Mouse (Mus musculus) MEL (cell line): ENCODE results near the gene Cope. TPM values are rescaled to one million over a fixed set of nuclear protein-coding genes. Genes with fewer than 3 reads are reported as not detected.
A peak's percentile ranks its signal among the peaks of the same experiment; 100 is the strongest.

ENCODE experiments used
- DNase-seq: peaks from one replicate; pipeline ENCODE4 v3.0.0; 2011; ENCODE audit warnings: low read depth, low spot score
- H3K27ac ChIP-seq: 2 replicates; pipeline ENCODE4 v1.5.1; 2012; ENCODE audit warnings: low read depth, mild to moderate bottlenecking, control low read depth, low read length, moderate library complexity; ENCODE audit not compliant: control insufficient read depth
- H3K27me3 ChIP-seq, 2 experiments: fragments of 150-350 bp in 1 of 2; sonication (generic) in 1 of 2; 2 replicates each; pipeline ENCODE4 v1.6.1; 2012; ENCODE audit warnings: low read length in 2 of 2, mild to moderate bottlenecking in 2 of 2, improper control_type of control experiment in 1 of 2, moderate library complexity in 1 of 2; ENCODE audit not compliant: insufficient read depth in 2 of 2, control insufficient read depth in 1 of 2
- H3K36me3 ChIP-seq, 2 experiments: 2 replicates each; pipeline ENCODE4 v1.6.1; 2012 to 2014; ENCODE audit warnings: low read length in 2 of 2, improper control_type of control experiment in 1 of 2, inconsistent platforms in 1 of 2, mild to moderate bottlenecking in 1 of 2; ENCODE audit not compliant: insufficient read depth in 2 of 2, control insufficient read depth in 1 of 2
- H3K4me1 ChIP-seq, 2 experiments: fragments of 150-350 bp in 1 of 2; sonication (generic) in 1 of 2; 2 replicates each; pipeline ENCODE4 v1.6.1; 2012; ENCODE audit warnings: low read length in 2 of 2, improper control_type of control experiment in 1 of 2, mild to moderate bottlenecking in 1 of 2; ENCODE audit not compliant: insufficient read depth in 2 of 2, control insufficient read depth in 1 of 2
- H3K4me3 ChIP-seq, 2 experiments: fragments of 150-350 bp in 1 of 2; sonication (generic) in 1 of 2; 2 replicates each; pipeline ENCODE4 v1.5.1; 2012; ENCODE audit warnings: low read depth in 2 of 2, low read length in 2 of 2, mild to moderate bottlenecking in 2 of 2, moderate library complexity in 2 of 2, control low read depth in 1 of 2, improper control_type of control experiment in 1 of 2; ENCODE audit not compliant: control insufficient read depth in 1 of 2, insufficient read depth in 1 of 2
- H3K79me2 ChIP-seq: 2 replicates; pipeline ENCODE4 v1.6.1; 2012; ENCODE audit warnings: mild to moderate bottlenecking, low read length, moderate library complexity; ENCODE audit not compliant: control insufficient read depth, poor library complexity, insufficient read depth
- H3K9ac ChIP-seq: 2 replicates; pipeline ENCODE4 v1.6.1; 2012; ENCODE audit warnings: low read depth, mild to moderate bottlenecking, control low read depth, low read length, moderate library complexity; ENCODE audit not compliant: control insufficient read depth, poor library complexity, severe bottlenecking
- H3K9me3 ChIP-seq: fragments of 150-350 bp; sonication (generic); replicated peaks from 2 replicates; pipeline ENCODE4 v1.6.1; 2012; ENCODE audit warnings: mild to moderate bottlenecking, low read length, improper control_type of control experiment, moderate library complexity; ENCODE audit not compliant: insufficient read depth
- BHLHE40 ChIP-seq: IDR thresholded peaks from 2 replicates; pipeline ENCODE4 v1.6.1; 2012; ENCODE audit warnings: low read depth, mild to moderate bottlenecking, inconsistent platforms, low read length, improper control_type of control experiment, borderline replicate concordance
- CHD1 ChIP-seq: IDR thresholded peaks from 2 replicates; pipeline ENCODE4 v1.6.1; 2012; ENCODE audit warnings: low read depth, mild to moderate bottlenecking, inconsistent platforms, low read length, improper control_type of control experiment
- CTCF ChIP-seq, 3 experiments: IDR thresholded peaks in 2 of 3; conservative IDR thresholded peaks in 1 of 3; 2 replicates each; pipeline ENCODE4 v1.5.1; 2011 to 2012; ENCODE audit warnings: low read length in 3 of 3, low read depth in 2 of 3, mild to moderate bottlenecking in 2 of 3, improper control_type of control experiment in 1 of 3, inconsistent platforms in 1 of 3, mixed read lengths in 1 of 3, moderate library complexity in 1 of 3; ENCODE audit not compliant: control insufficient read depth in 1 of 3, insufficient read depth in 1 of 3, poor library complexity in 1 of 3, severe bottlenecking in 1 of 3
- E2F4 ChIP-seq: IDR thresholded peaks from 2 replicates; pipeline ENCODE4 v1.6.1; 2011; ENCODE audit warnings: low read depth, low read length, improper control_type of control experiment, borderline replicate concordance
- ELF1 ChIP-seq: IDR thresholded peaks from 2 replicates; pipeline ENCODE4 v1.6.1; 2014; ENCODE audit warnings: low read depth, mild to moderate bottlenecking, inconsistent platforms, low read length, improper control_type of control experiment, moderate library complexity
- EP300 ChIP-seq, 2 experiments: IDR thresholded peaks; 2 replicates each; pipeline ENCODE4 v1.6.1; 2011; ENCODE audit warnings: improper control_type of control experiment in 2 of 2, low read length in 2 of 2, low read depth in 1 of 2, mild to moderate bottlenecking in 1 of 2
- ETS1 ChIP-seq: IDR thresholded peaks from 2 replicates; pipeline ENCODE4 v1.6.1; 2012; ENCODE audit warnings: low read depth, mild to moderate bottlenecking, inconsistent platforms, low read length, improper control_type of control experiment, moderate library complexity
- GABPA ChIP-seq: IDR thresholded peaks from 2 replicates; pipeline ENCODE4 v1.6.1; 2012; ENCODE audit warnings: low read depth, mild to moderate bottlenecking, inconsistent platforms, low read length, improper control_type of control experiment, moderate library complexity
- HCFC1 ChIP-seq: IDR thresholded peaks from 2 replicates; pipeline ENCODE4 v1.6.1; 2012; ENCODE audit warnings: low read depth, mild to moderate bottlenecking, inconsistent platforms, low read length, improper control_type of control experiment, moderate library complexity
- KAT2A ChIP-seq: conservative IDR thresholded peaks from 2 replicates; pipeline ENCODE4 v1.6.1; 2012; ENCODE audit warnings: low read depth, low read length, improper control_type of control experiment, inconsistent platforms
- MAFK ChIP-seq: IDR thresholded peaks from 2 replicates; pipeline ENCODE4 v1.6.1; 2011; ENCODE audit warnings: low read depth, mild to moderate bottlenecking, low read length, improper control_type of control experiment, borderline replicate concordance
- MAZ ChIP-seq: IDR thresholded peaks from 2 replicates; pipeline ENCODE4 v1.6.1; 2012; ENCODE audit warnings: low read depth, mild to moderate bottlenecking, inconsistent platforms, low read length, improper control_type of control experiment
- MXI1 ChIP-seq: IDR thresholded peaks from 2 replicates; pipeline ENCODE4 v1.6.1; 2011; ENCODE audit warnings: mild to moderate bottlenecking, low read depth, low read length, improper control_type of control experiment
- MYB ChIP-seq: IDR thresholded peaks from 2 replicates; pipeline ENCODE4 v1.6.1; 2011; ENCODE audit warnings: mild to moderate bottlenecking, low read depth, low read length, improper control_type of control experiment
- MYC ChIP-seq: IDR thresholded peaks from 2 replicates; pipeline ENCODE4 v1.6.1; 2011; ENCODE audit warnings: low read depth, mild to moderate bottlenecking, low read length, improper control_type of control experiment, moderate library complexity
- NELFE ChIP-seq: IDR thresholded peaks from 2 replicates; pipeline ENCODE4 v1.6.1; 2011; ENCODE audit warnings: low read depth, low read length, improper control_type of control experiment
- POLR2A ChIP-seq, 2 experiments: IDR thresholded peaks; 2 replicates each; pipeline ENCODE4 v1.6.1; 2011 to 2012; ENCODE audit warnings: low read length in 2 of 2, mild to moderate bottlenecking in 2 of 2, control low read depth in 1 of 2, improper control_type of control experiment in 1 of 2, low read depth in 1 of 2, moderate library complexity in 1 of 2; ENCODE audit not compliant: control insufficient read depth in 1 of 2, insufficient read depth in 1 of 2, poor library complexity in 1 of 2
- POLR2AphosphoS2 ChIP-seq: IDR thresholded peaks from 2 replicates; pipeline ENCODE4 v1.6.1; 2011; ENCODE audit warnings: low read length, improper control_type of control experiment
- RAD21 ChIP-seq: IDR thresholded peaks from 2 replicates; pipeline ENCODE4 v1.6.1; 2011; ENCODE audit warnings: mild to moderate bottlenecking, low read depth, low read length, improper control_type of control experiment
- RCOR1 ChIP-seq: IDR thresholded peaks from 2 replicates; pipeline ENCODE4 v1.6.1; 2012; ENCODE audit warnings: low read depth, mild to moderate bottlenecking, inconsistent platforms, low read length, improper control_type of control experiment
- SIN3A ChIP-seq: IDR thresholded peaks from 2 replicates; pipeline ENCODE4 v1.6.1; 2012; ENCODE audit warnings: low read length, improper control_type of control experiment, inconsistent platforms
- SMC3 ChIP-seq: IDR thresholded peaks from 2 replicates; pipeline ENCODE4 v1.6.1; 2011; ENCODE audit warnings: low read depth, low read length, improper control_type of control experiment
- TCF12 ChIP-seq: IDR thresholded peaks from 2 replicates; pipeline ENCODE4 v1.6.1; 2014; ENCODE audit warnings: low read depth, mild to moderate bottlenecking, inconsistent platforms, low read length, improper control_type of control experiment, moderate library complexity
- USF1 ChIP-seq: IDR thresholded peaks from 2 replicates; pipeline ENCODE4 v1.6.1; 2014; ENCODE audit warnings: low read depth, mild to moderate bottlenecking, inconsistent platforms, low read length, improper control_type of control experiment, moderate library complexity
- USF2 ChIP-seq, 2 experiments: IDR thresholded peaks; 2 replicates each; pipeline ENCODE4 v1.6.1; 2011 to 2012; ENCODE audit warnings: improper control_type of control experiment in 2 of 2, low read length in 2 of 2, borderline replicate concordance in 1 of 2, inconsistent platforms in 1 of 2, low read depth in 1 of 2, mild to moderate bottlenecking in 1 of 2; ENCODE audit not compliant: insufficient read depth in 1 of 2
- ZC3H11A ChIP-seq: IDR thresholded peaks from 2 replicates; pipeline ENCODE4 v1.6.1; 2012; ENCODE audit warnings: low read depth, mild to moderate bottlenecking, inconsistent platforms, low read length, improper control_type of control experiment
- ZMIZ1 ChIP-seq: IDR thresholded peaks from 2 replicates; pipeline ENCODE4 v1.6.1; 2012; ENCODE audit warnings: low read depth, mild to moderate bottlenecking, inconsistent platforms, low read length, improper control_type of control experiment, moderate library complexity
- ZNF384 ChIP-seq: IDR thresholded peaks from 2 replicates; pipeline ENCODE4 v1.6.1; 2012; ENCODE audit warnings: low read depth, mild to moderate bottlenecking, inconsistent platforms, low read length, improper control_type of control experiment
- polyA plus RNA-seq, 2 experiments: library from polyadenylated mRNA; stranded (reverse) in 1 of 2; unstranded in 1 of 2; fragments of >175 nt in 1 of 2; fragments of >200 nt in 1 of 2; gene quantifications; 2 replicates each; pipeline versions ENCODE4 v1.2.1 to v1.2.4; 2012; ENCODE audit warnings: low replicate concordance in 2 of 2, low read depth in 1 of 2; ENCODE audit not compliant: insufficient read length in 2 of 2, insufficient read depth in 1 of 2, missing spikeins in 1 of 2
- total RNA-seq: library from RNA; depleted of rRNA; stranded (reverse); fragments of 300-350 nt; gene quantifications from 2 replicates; pipeline ENCODE4 v1.2.3, GENCODE M21; 2012

Cope gene
- total and polyA plus RNA-seq, 3 experiments, result 132 to 232 TPM; not detected in 1

GRCm38 (mm10) chr8:70268799-70269565, 33.3 kb upstream of the Cope start:
- Histone ChIP-seq H3K4me3 (no peak overlapping the region), H3K4me1 (peaks cover 13 to 20% of the 10 kb centered on the region in 2 experiments), H3K9ac (no peak overlapping the region)
- no peak for TF ChIP-seq TCF12
- TF ChIP-seq CTCF (IDR thresholded peaks at IDR 0.05 in 2 of 3, conservative IDR thresholded peaks at IDR 0.05 in 1 of 3; ENCODE audit: control insufficient read depth in 1 of 3, insufficient read depth in 1 of 3, low read depth in 2 of 3, low read length in 3 of 3, poor library complexity in 1 of 3, severe bottlenecking in 1 of 3), result peak; percentile 50 to 72 (median 61)
- no peak for TF ChIP-seq POLR2A (IDR thresholded peaks at IDR 0.05; ENCODE audit: control insufficient read depth in 1 of 2, insufficient read depth in 1 of 2, low read depth in 1 of 2, low read length in 2 of 2, poor library complexity in 1 of 2)
- TF ChIP-seq POLR2AphosphoS2, result no peak; the same call in 1 of the 2 replicates
- TF ChIP-seq SMC3, result 0 out of 2 replicates have a peak, but pooled peaks have one; percentile 15
- TF ChIP-seq RAD21, result peak; percentile 9
- TF ChIP-seq, all 39 proteins: peak for 3
- peak; percentile 32 for DNase-seq
- Histone ChIP-seq H3K79me2 (no peaks in the 10 kb centered on the region), H3K27me3 (no peaks in the 10 kb centered on the region), H3K27ac (no peak overlapping the region), H3K36me3 (peaks cover 0 to 10% of the 10 kb centered on the region in 2 experiments; a peak in 2 of 4 replicates), H3K9me3 (no peaks in the 10 kb centered on the region)

- Histone ChIP-seq H3K27me3 (no peaks in the 10 kb centered on the region), H3K9me3 (no peaks in the 10 kb centered on the region), H3K9ac (no peak overlapping the region), H3K79me2 (no peaks in the 10 kb centered on the region), H3K36me3 (peaks cover 0 to 3% of the 10 kb centered on the region in 2 experiments; a peak in 2 of 4 replicates), H3K4me1 (peaks cover 8 to 29% of the 10 kb centered on the region in 2 experiments)
- DNase-seq, result peak; percentile 69
- TF ChIP-seq E2F4 (no peak), RCOR1 (no peak), USF1 (no peak), CHD1 (no peak), CTCF (IDR thresholded peaks at IDR 0.05 in 2 of 3, conservative IDR thresholded peaks at IDR 0.05 in 1 of 3; ENCODE audit: control insufficient read depth in 1 of 3, insufficient read depth in 1 of 3, low read depth in 2 of 3, low read length in 3 of 3, poor library complexity in 1 of 3, severe bottlenecking in 1 of 3) (no peak), RAD21 (no peak), MYB (no peak), ZNF384 (no peak), USF2 (IDR thresholded peaks at IDR 0.05; ENCODE audit: borderline replicate concordance in 1 of 2, insufficient read depth in 1 of 2, low read depth in 1 of 2, low read length in 2 of 2) (no peak), KAT2A (no peak), ZC3H11A (no peak), MYC (no peak), SIN3A (0 out of 2 replicates have a peak, but pooled peaks have one; percentile 31), EP300 (IDR thresholded peaks at IDR 0.05; ENCODE audit: low read depth in 1 of 2, low read length in 2 of 2) (no peak), MAZ (no peak), ETS1 (peak; percentile 49; the same call in 1 of the 2 replicates), BHLHE40 (no peak), GABPA (no peak), ZMIZ1 (no peak), POLR2A (IDR thresholded peaks at IDR 0.05; ENCODE audit: control insufficient read depth in 1 of 2, insufficient read depth in 1 of 2, low read depth in 1 of 2, low read length in 2 of 2, poor library complexity in 1 of 2) (no peak), ELF1 (peak; percentile 39; the same call in 1 of the 2 replicates), HCFC1 (0 out of 2 replicates have a peak, but pooled peaks have one; percentile 19), TCF12 (no peak), MXI1 (no peak), MAFK (peak; percentile 92), NELFE (no peak)
- TF ChIP-seq, all 39 proteins: peak for 5
- peak overlapping the region in 1 of 2 experiments; percentile 19; a peak in 1 of 4 replicates for H3K4me3 ChIP-seq
- H3K27ac ChIP-seq, result no peak overlapping the region
These were observed 29.4 kb upstream of the Cope start for GRCm38 (mm10) chr8:70272949-70273348.
